ENCODE assay signal across 24 mouse cellular contexts in the genomic region with DNA sequence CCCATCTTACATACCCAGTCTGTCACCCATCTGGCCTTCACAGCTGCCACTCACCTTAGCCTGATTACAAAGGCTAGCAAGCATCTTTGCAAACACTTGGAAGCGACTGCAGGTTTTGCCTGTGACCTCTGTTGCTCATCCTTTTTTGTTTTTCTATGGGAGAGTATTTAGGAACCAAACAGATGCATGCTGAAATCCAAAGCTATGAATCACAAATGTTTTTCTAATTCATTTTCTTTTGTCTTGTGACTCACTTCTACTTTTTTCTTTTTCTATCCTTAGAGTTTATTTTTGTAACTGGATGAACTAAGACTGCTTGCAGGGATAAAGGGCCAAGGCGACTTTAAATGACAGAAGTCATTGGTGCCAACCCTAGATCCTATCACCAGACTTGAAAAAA. TPM values are rescaled to one million over a fixed set of nuclear protein-coding genes. Genes with fewer than 3 reads are reported as not detected.
"Had no signal": no experiment of that assay in that cellular context is flagged by ENCODE, and none has a peak within 500 bp of the region (broad histone marks: within the 10 kb centered on the region; RNA-seq: fewer than 3 reads in every experiment).

No protein-coding gene starts in this region.

- ATAC-seq: liver, postnatal 0 days; lung, postnatal 0 days; midbrain, embryonic 13.5 days; midbrain, embryonic 15.5 days had no signal

- DNase-seq: liver, postnatal 0 days; lung, adult 2 months; lung, postnatal 14 days; lung, postnatal 36 days; right cerebral cortex, postnatal 14 days; thymus, adult 18-20 months; thymus, postnatal 14 days; thymus, postnatal 36 days had no signal

- H3K4me3 ChIP-seq: lung, embryonic 15.5 days; megakaryocyte, embryonic 14.5 days; midbrain, embryonic 13.5 days; midbrain, embryonic 15.5 days; neural tube, embryonic 13.5 days; neural tube, embryonic 15.5 days; stomach, embryonic 15.5 days had no signal

- H3K27ac ChIP-seq: lung, embryonic 15.5 days; midbrain, embryonic 13.5 days; midbrain, embryonic 15.5 days; neural tube, embryonic 13.5 days; neural tube, embryonic 15.5 days; stomach, embryonic 15.5 days had no signal

- H3K4me1 ChIP-seq: midbrain, embryonic 13.5 days; midbrain, embryonic 15.5 days; neural tube, embryonic 13.5 days; neural tube, embryonic 15.5 days had no signal

- H3K27me3 ChIP-seq: lung, embryonic 15.5 days; midbrain, embryonic 13.5 days; midbrain, embryonic 15.5 days; neural tube, embryonic 13.5 days; neural tube, embryonic 15.5 days; stomach, embryonic 15.5 days had no signal

- H3K36me3 ChIP-seq: stomach, embryonic 15.5 days had no signal

RNA-seq across cellular contexts. Expression of gene Sdcbp2, which starts 46.9 kb away (rescaled TPM):
- total RNA-seq: midbrain, postnatal 0 days had no signal
- polyA plus RNA-seq: macrophage had no signal

RNA-seq across cellular contexts. Expression of gene 4921509C19Rik, which starts 49.6 kb away (rescaled TPM):
- total RNA-seq: megakaryocyte progenitor cell, adult 5-6 weeks; midbrain, postnatal 0 days; monocyte, adult 5-6 weeks had no signal
- polyA plus RNA-seq: liver, postnatal 0 days; lung, adult 2 months; lung, embryonic 15.5 days; lung, postnatal 0 days; macrophage; midbrain, embryonic 11.5 days; midbrain, embryonic 13.5 days; midbrain, embryonic 15.5 days; midbrain, postnatal 0 days; neural tube, embryonic 11.5 days; neural tube, embryonic 13.5 days; neural tube, embryonic 15.5 days; spleen, adult 2 months; stomach, embryonic 15.5 days; thymus, postnatal 0 days had no signal
